Mouse (Mus musculus): ENCODE results near the gene Akap6. TPM values are rescaled to one million over a fixed set of nuclear protein-coding genes. Genes with fewer than 3 reads are reported as not detected.

Gene Akap6
- polyA plus RNA-seq, 1 experiment from 2014 or later = 0.04 TPM

GRCm38 (mm10) chr12:53064241-53064760 is 365.1 kb downstream of the Akap6 start:
- H3K36me3 ChIP-seq (ENCODE audit: control insufficient read depth, insufficient read depth) = no peaks in the 10 kb centered on the region
- no peak overlapping the region for H3K4me3 ChIP-seq (ENCODE audit: low read depth, low read length)
- no peak overlapping the region for H3K27ac ChIP-seq (ENCODE audit: low read length)
- no peak overlapping the region for H3K9ac ChIP-seq (ENCODE audit: low read depth, low read length)
- H3K27me3 ChIP-seq (ENCODE audit: control insufficient read depth, insufficient read depth, low read depth, low read length) = no peaks in the 10 kb centered on the region
- WGBS (ENCODE audit: insufficient replicate concordance) = 67% methylated on average over 4 of the region's 4 CpGs
- H3K4me1 ChIP-seq (ENCODE audit: control insufficient read depth, low read depth, low read length) = no peaks in the 10 kb centered on the region
- ATAC-seq (ENCODE audit: low read depth) = no peak
- no peak overlapping the region for H3K4me2 ChIP-seq (ENCODE audit: low read depth, low read length)
- H3K9me3 ChIP-seq (replicated peaks; ENCODE audit: control insufficient read depth, low read length) = no peaks in the 10 kb centered on the region

DNA sequence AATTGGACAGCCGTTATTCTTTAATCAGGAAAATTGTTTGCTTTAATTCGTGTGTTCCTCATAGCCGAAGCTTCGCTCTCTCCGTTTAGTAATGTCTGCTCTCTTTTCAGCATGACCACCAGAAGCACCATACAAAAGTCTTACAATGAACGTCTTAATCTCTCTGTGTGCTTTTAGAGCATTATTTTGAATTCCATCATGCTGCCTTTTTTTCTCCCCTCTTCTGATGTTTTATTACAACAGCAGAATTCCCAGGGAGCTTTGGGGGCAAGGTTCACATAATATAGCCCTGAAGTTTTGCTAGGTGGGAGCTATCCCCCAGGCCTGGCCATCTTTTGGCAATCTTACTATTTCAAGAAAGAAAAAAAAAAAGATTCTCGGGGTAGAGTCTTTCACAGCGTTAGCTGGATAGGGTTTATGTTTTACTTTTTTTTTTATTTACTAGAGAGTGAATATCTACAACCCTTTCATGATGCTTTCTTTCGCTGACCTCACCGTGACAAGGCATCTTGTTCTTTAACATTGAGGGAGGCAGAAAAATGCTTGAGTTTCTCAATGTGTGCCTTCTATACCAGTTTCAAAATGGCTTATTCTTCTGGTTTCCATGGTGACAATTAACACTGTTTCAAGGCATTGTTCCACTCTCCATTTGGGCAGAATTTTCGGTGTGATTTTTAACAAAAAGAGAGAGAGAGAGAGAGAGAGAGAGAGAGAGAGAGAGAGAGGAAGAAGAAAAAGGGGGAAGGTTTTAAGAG is 366.0 kb downstream of the Akap6 start:
- WGBS (ENCODE audit: insufficient replicate concordance) = 62% methylated on average over 11 of the region's 11 CpGs
- no peak overlapping the region for H3K4me3 ChIP-seq (ENCODE audit: low read depth, low read length)
- H3K27me3 ChIP-seq (ENCODE audit: control insufficient read depth, insufficient read depth, low read depth, low read length) = no peaks in the 10 kb centered on the region
- no peak overlapping the region for H3K4me2 ChIP-seq (ENCODE audit: low read depth, low read length)
- no peak overlapping the region for H3K9ac ChIP-seq (ENCODE audit: low read depth, low read length)
- no peaks in the 10 kb centered on the region for H3K36me3 ChIP-seq (ENCODE audit: control insufficient read depth, insufficient read depth)
- no peaks in the 10 kb centered on the region for H3K4me1 ChIP-seq (ENCODE audit: control insufficient read depth, low read depth, low read length)
- H3K27ac ChIP-seq (ENCODE audit: low read length) = no peak overlapping the region
- ATAC-seq (ENCODE audit: low read depth) = no peak
- H3K9me3 ChIP-seq (replicated peaks; ENCODE audit: control insufficient read depth, low read length) = no peaks in the 10 kb centered on the region

DNA sequence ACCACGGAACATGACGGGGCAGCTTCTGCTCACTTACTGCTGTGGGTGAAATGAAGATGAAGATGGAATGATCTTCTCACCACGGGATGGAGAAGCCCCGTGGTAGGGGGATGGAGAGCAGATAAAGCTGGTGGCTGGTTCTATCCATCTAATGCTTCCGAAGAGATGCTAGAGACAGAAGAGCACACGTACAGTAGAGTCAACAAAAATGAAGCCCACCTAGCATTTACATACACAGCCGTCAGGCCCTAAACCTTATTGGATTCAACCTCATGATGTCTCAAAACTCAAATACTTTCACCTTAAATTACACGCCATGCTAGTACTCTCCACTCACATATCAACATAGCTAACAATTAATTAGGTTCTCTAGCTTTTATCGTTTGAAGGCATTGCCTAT is 367.1 kb downstream of the Akap6 start:
- no peaks in the 10 kb centered on the region for H3K9me3 ChIP-seq (replicated peaks; ENCODE audit: control insufficient read depth, low read length)
- H3K4me2 ChIP-seq (ENCODE audit: low read depth, low read length) = no peak overlapping the region
- no peak overlapping the region for H3K4me3 ChIP-seq (ENCODE audit: low read depth, low read length)
- WGBS (ENCODE audit: insufficient replicate concordance) = 64% methylated on average over 9 of the region's 9 CpGs
- H3K4me1 ChIP-seq (ENCODE audit: control insufficient read depth, low read depth, low read length) = no peaks in the 10 kb centered on the region
- H3K9ac ChIP-seq (ENCODE audit: low read depth, low read length) = no peak overlapping the region
- H3K27ac ChIP-seq (ENCODE audit: low read length) = no peak overlapping the region
- no peaks in the 10 kb centered on the region for H3K27me3 ChIP-seq (ENCODE audit: control insufficient read depth, insufficient read depth, low read depth, low read length)
- no peaks in the 10 kb centered on the region for H3K36me3 ChIP-seq (ENCODE audit: control insufficient read depth, insufficient read depth)
- ATAC-seq (ENCODE audit: low read depth) = no peak

- WGBS (ENCODE audit: insufficient replicate concordance) = 68% methylated on average over 5 of the region's 5 CpGs
- H3K9me3 ChIP-seq (replicated peaks; ENCODE audit: control insufficient read depth, low read length) = no peaks in the 10 kb centered on the region
- H3K4me2 ChIP-seq (ENCODE audit: low read depth, low read length) = no peak overlapping the region
- H3K36me3 ChIP-seq (ENCODE audit: control insufficient read depth, insufficient read depth) = no peaks in the 10 kb centered on the region
- H3K4me1 ChIP-seq (ENCODE audit: control insufficient read depth, low read depth, low read length) = no peaks in the 10 kb centered on the region
- ATAC-seq (ENCODE audit: low read depth) = no peak
- H3K9ac ChIP-seq (ENCODE audit: low read depth, low read length) = no peak overlapping the region
- H3K4me3 ChIP-seq (ENCODE audit: low read depth, low read length) = no peak overlapping the region
- H3K27ac ChIP-seq (ENCODE audit: low read length) = no peak overlapping the region
- H3K27me3 ChIP-seq (ENCODE audit: control insufficient read depth, insufficient read depth, low read depth, low read length) = no peaks in the 10 kb centered on the region
Observed at GRCm38 (mm10) chr12:53070907-53071306, 371.7 kb downstream of the Akap6 start.

- Histone ChIP-seq H3K9me3 (replicated peaks; ENCODE audit: control insufficient read depth, low read length) (no peaks in the 10 kb centered on the region), H3K4me2 (ENCODE audit: low read depth, low read length) (no peak overlapping the region), H3K27me3 (ENCODE audit: control insufficient read depth, insufficient read depth, low read depth, low read length) (no peaks in the 10 kb centered on the region), H3K36me3 (ENCODE audit: control insufficient read depth, insufficient read depth) (no peaks in the 10 kb centered on the region), H3K4me3 (ENCODE audit: low read depth, low read length) (no peak overlapping the region), H3K9ac (ENCODE audit: low read depth, low read length) (no peak overlapping the region), H3K4me1 (ENCODE audit: control insufficient read depth, low read depth, low read length) (no peaks in the 10 kb centered on the region), H3K27ac (ENCODE audit: low read length) (no peak overlapping the region)
- ATAC-seq (ENCODE audit: low read depth) = no peak
- WGBS (ENCODE audit: insufficient replicate concordance) = 54% methylated on average over 3 of the region's 3 CpGs
Observed at GRCm38 (mm10) chr12:53076595-53077400, 377.6 kb downstream of the Akap6 start.

DNA sequence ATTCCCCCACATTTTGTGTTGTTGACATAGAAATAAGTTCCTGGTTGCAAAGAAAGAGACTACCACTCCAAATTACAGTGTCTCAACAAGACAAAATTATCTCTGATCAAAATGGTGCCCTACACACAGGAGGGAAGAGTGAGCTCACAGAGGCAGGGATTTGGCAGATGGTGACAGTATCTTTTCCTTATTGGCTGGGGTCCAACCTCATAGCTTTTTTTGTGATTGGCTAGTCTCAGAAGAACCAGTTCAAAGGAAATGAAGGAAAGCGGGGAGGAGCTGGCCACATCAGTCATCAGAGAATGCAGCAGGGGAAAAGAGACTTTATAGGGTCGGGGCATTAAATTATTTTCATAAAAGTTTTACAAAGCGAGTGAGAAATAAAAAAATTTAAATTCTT is 386.6 kb downstream of the Akap6 start:
- Histone ChIP-seq H3K4me1 (ENCODE audit: control insufficient read depth, low read depth, low read length) (no peaks in the 10 kb centered on the region), H3K27ac (ENCODE audit: low read length) (no peak overlapping the region)
- ATAC-seq (ENCODE audit: low read depth) = no peak

DNA sequence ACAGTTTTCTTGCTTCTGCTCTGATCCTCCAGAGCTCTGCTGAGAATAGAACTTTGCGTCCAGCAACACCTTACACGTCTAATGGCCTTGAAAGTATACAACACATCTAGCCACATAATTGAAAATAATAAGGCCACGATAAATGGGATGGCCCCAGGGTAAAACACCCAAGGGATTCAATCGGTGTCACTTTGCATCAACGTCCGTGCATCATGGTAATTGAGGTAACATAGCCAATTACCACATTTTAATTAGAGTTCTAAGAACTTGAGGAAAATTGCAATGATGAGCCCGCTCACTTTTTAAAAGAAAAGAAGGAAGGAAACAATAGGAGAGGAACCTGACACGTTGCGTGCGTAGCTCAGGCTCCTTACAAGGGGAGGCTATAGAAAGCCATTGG is 413.1 kb downstream of the Akap6 start:
- no peak overlapping the region for H3K9ac ChIP-seq (ENCODE audit: low read depth, low read length)
- H3K27ac ChIP-seq (ENCODE audit: low read length) = no peak overlapping the region
- no peaks in the 10 kb centered on the region for H3K9me3 ChIP-seq (replicated peaks; ENCODE audit: control insufficient read depth, low read length)
- 73% methylated on average over 10 of the region's 10 CpGs for WGBS (ENCODE audit: insufficient replicate concordance)
- ATAC-seq (ENCODE audit: low read depth) = no peak
- no peaks in the 10 kb centered on the region for H3K4me1 ChIP-seq (ENCODE audit: control insufficient read depth, low read depth, low read length)
- H3K36me3 ChIP-seq (ENCODE audit: control insufficient read depth, insufficient read depth) = no peaks in the 10 kb centered on the region
- H3K4me3 ChIP-seq (ENCODE audit: low read depth, low read length) = no peak overlapping the region
- no peaks in the 10 kb centered on the region for H3K27me3 ChIP-seq (ENCODE audit: control insufficient read depth, insufficient read depth, low read depth, low read length)
- no peak overlapping the region for H3K4me2 ChIP-seq (ENCODE audit: low read depth, low read length)

More for the DNA sequence above, 386.6 kb downstream of the Akap6 start:
- H3K9me3 ChIP-seq (replicated peaks; ENCODE audit: control insufficient read depth, low read length) = no peaks in the 10 kb centered on the region
- no peak overlapping the region for H3K9ac ChIP-seq (ENCODE audit: low read depth, low read length)
- WGBS (ENCODE audit: insufficient replicate concordance) = 56% methylated on average over 3 of the region's 3 CpGs
- no peaks in the 10 kb centered on the region for H3K36me3 ChIP-seq (ENCODE audit: control insufficient read depth, insufficient read depth)
- no peak overlapping the region for H3K4me2 ChIP-seq (ENCODE audit: low read depth, low read length)
- H3K4me3 ChIP-seq (ENCODE audit: low read depth, low read length) = no peak overlapping the region
- H3K27me3 ChIP-seq (ENCODE audit: control insufficient read depth, insufficient read depth, low read depth, low read length) = no peaks in the 10 kb centered on the region

GRCm38 (mm10) chr12:53119352-53119751 is 420.2 kb downstream of the Akap6 start:
- H3K27ac ChIP-seq (ENCODE audit: low read length) = no peak overlapping the region
- H3K36me3 ChIP-seq (ENCODE audit: control insufficient read depth, insufficient read depth) = no peaks in the 10 kb centered on the region
- H3K4me1 ChIP-seq (ENCODE audit: control insufficient read depth, low read depth, low read length) = no peaks in the 10 kb centered on the region
- no peak for ATAC-seq (ENCODE audit: low read depth)
- WGBS (ENCODE audit: insufficient replicate concordance) = 49% methylated on average over 4 of the region's 4 CpGs
- no peaks in the 10 kb centered on the region for H3K27me3 ChIP-seq (ENCODE audit: control insufficient read depth, insufficient read depth, low read depth, low read length)
- H3K9me3 ChIP-seq (replicated peaks; ENCODE audit: control insufficient read depth, low read length) = no peaks in the 10 kb centered on the region
- H3K9ac ChIP-seq (ENCODE audit: low read depth, low read length) = no peak overlapping the region
- no peak overlapping the region for H3K4me2 ChIP-seq (ENCODE audit: low read depth, low read length)
- no peak overlapping the region for H3K4me3 ChIP-seq (ENCODE audit: low read depth, low read length)

- no peak overlapping the region for H3K27ac ChIP-seq (ENCODE audit: low read length)
- no peak overlapping the region for H3K4me3 ChIP-seq (ENCODE audit: low read depth, low read length)
- no peaks in the 10 kb centered on the region for H3K9me3 ChIP-seq (replicated peaks; ENCODE audit: control insufficient read depth, low read length)
- WGBS (ENCODE audit: insufficient replicate concordance) = 67% methylated on average over 7 of the region's 7 CpGs
- H3K4me1 ChIP-seq (ENCODE audit: control insufficient read depth, low read depth, low read length) = no peaks in the 10 kb centered on the region
- H3K27me3 ChIP-seq (ENCODE audit: control insufficient read depth, insufficient read depth, low read depth, low read length) = no peaks in the 10 kb centered on the region
- no peak overlapping the region for H3K9ac ChIP-seq (ENCODE audit: low read depth, low read length)
- H3K36me3 ChIP-seq (ENCODE audit: control insufficient read depth, insufficient read depth) = no peaks in the 10 kb centered on the region
- no peak overlapping the region for H3K4me2 ChIP-seq (ENCODE audit: low read depth, low read length)
- ATAC-seq (ENCODE audit: low read depth) = no peak
Observed at GRCm38 (mm10) chr12:53124131-53124530, 424.9 kb downstream of the Akap6 start.
